Mouse (Mus musculus): Measurements from ENCODE around the gene Pip4k2b. TPM values are rescaled to one million over a fixed set of nuclear protein-coding genes. Genes with fewer than 3 reads are reported as not detected.
"Not testable (repeated sequence)": the region's sequence is repeated elsewhere in the genome, so short reads cannot be mapped to it uniquely, and the experiment has no call there.

The Pip4k2b gene
- polyA plus RNA-seq (2015; fragmentation: Nextera tagmentation; extraction: Ambion mirVana): 2.5 and 2.6 TPM in 2 replicates

- DNase-seq (ENCODE audit: low spot score): no peak
Observed at GRCm38 (mm10) chr11:97744063-97744717, at the start of gene Pip4k2b. Gene Pip4k2b (minus strand): TSS chr11:97744704.

DNA sequence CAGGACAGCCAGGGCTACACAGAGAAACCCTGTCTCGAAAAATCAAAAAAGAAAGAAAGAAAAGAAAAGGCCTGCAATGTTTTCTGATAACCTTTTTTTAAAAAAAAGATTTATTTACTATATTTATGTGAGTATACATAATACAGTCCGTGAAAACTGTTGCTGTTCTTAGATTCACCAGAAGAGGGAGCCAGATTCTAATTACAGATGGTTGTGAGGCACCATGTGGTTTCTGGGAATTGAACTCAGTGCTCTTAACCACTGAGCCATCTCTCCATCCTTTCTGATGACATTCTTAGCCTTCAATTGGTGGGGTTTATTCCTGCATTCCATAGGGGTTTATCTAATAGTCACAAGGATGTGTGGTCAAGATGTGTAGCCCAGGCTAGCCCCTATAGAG, 48.7 kb upstream of the Pip4k2b start:
- DNase-seq (ENCODE audit: low spot score): peak; percentile 79

DNA sequence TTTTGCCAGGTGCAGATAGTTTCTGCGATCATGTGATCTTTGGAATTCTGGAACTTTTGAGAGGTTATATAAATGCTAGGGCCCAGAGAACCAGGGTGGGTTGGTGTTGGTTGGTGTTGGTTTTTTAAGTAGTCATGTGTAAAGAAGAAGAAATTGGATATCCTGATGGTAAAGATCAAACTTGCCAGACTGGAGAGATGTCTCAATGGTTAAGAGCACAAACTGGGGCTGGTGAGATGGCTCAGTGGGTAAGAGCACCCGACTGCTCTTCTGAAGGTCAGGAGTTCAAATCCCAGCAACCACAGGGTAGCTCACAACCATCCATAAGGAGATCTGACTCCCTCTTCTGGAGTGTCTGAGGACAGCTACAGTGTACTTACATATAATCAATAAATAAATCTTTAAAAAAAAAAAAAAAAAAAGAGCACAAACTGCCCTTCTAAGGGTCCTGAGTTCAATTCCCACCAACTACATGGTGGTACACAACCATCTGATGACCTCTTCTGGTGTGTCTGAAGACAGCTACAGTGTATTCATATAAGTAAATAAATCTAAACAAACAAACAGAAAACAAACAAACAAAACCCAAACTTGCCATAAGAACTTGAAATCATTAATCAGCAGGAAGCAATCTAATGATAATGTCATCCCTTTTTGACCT, 46.4 kb upstream of the Pip4k2b start:
- DNase-seq (ENCODE audit: low spot score): not testable (repeated sequence)

GRCm38 (mm10) chr11:97789727-97790126, 45.2 kb upstream of the Pip4k2b start:
- no peak for DNase-seq (ENCODE audit: low spot score)

- DNase-seq (ENCODE audit: low spot score): no peak
Observed at GRCm38 (mm10) chr11:97787961-97788360, 43.5 kb upstream of the Pip4k2b start.

DNA sequence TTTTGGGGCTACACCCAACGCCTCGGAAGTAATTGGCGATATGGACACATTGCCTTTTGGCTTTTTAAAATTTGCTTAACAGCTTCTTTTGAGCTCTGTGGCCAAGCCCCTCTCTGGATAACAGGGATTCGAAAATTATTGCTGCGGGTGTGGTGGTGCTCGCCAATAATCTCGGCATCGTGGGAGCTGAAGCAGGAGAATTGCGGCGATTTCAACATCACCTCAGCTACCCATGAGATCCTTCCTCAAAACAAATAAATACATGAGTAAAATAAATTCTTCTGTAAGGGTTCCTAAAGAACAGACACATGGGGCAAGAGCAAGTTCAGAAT, 38.0 kb upstream of the Pip4k2b start:
- no peak for DNase-seq (ENCODE audit: low spot score)

- peak; percentile 97 for DNase-seq (ENCODE audit: low spot score)
Observed at GRCm38 (mm10) chr11:97781832-97782563, 37.5 kb upstream of the Pip4k2b start, which contains the start of gene Rpl23. Gene Rpl23 (minus strand): TSS chr11:97782437.

GRCm38 (mm10) chr11:97781478-97781831, 37.0 kb upstream of the Pip4k2b start:
- no peak for DNase-seq (ENCODE audit: low spot score)

GRCm38 (mm10) chr11:97779968-97780701, 35.6 kb upstream of the Pip4k2b start:
- no peak for DNase-seq (ENCODE audit: low spot score)

DNA sequence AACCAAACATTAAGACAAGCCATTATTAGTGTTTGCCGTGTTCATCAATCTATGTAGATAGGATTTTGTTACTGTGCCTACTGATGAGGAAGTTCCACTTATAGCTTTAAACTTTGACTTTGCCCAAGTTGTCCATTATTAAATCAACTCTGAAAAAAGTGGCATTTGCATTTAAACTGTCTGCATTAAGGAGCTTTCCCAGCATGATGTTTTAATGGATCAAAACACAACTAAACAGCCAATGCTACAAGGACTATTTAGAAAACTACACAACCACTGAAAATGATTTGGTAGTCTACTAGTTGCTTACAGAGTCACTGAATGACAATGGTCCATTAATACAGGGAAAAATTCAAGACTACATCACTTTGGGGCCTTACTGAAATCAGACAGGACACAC, 34.4 kb upstream of the Pip4k2b start:
- DNase-seq (ENCODE audit: low spot score): no peak

- no peak for DNase-seq (ENCODE audit: low spot score)
Observed at GRCm38 (mm10) chr11:97777129-97777529, 32.6 kb upstream of the Pip4k2b start.

GRCm38 (mm10) chr11:97776497-97777128, 32.1 kb upstream of the Pip4k2b start:
- no peak for DNase-seq (ENCODE audit: low spot score)

GRCm38 (mm10) chr11:97775808-97776496, 31.4 kb upstream of the Pip4k2b start, which contains the start of gene 1700001P01Rik:
Gene 1700001P01Rik (minus strand): TSS chr11:97775918.
- no peak for DNase-seq (ENCODE audit: low spot score)

GRCm38 (mm10) chr11:97775186-97775585, 30.7 kb upstream of the Pip4k2b start:
- no peak for DNase-seq (ENCODE audit: low spot score)

GRCm38 (mm10) chr11:97771410-97771809, 26.9 kb upstream of the Pip4k2b start:
- DNase-seq (ENCODE audit: low spot score): no peak

DNA sequence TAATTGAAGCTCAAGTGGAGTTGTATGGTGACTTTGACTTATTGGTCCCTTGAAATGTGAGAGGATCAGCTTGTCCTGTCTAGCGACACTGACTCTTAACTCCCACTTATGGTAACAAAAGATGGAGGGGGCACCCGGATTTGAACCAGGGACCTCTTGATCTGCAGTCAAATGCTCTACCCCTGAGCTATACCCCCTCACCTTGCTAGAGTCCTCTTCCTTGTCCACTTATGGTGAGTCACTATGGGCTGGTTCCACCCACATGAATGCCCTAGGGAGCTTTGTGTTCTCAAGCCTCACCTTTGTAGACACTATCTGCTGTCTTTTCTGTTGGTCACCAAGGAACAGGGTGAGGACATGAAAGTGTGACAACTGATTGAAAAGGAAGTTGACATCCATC, 25.2 kb upstream of the Pip4k2b start:
- no peak for DNase-seq (ENCODE audit: low spot score)

DNA sequence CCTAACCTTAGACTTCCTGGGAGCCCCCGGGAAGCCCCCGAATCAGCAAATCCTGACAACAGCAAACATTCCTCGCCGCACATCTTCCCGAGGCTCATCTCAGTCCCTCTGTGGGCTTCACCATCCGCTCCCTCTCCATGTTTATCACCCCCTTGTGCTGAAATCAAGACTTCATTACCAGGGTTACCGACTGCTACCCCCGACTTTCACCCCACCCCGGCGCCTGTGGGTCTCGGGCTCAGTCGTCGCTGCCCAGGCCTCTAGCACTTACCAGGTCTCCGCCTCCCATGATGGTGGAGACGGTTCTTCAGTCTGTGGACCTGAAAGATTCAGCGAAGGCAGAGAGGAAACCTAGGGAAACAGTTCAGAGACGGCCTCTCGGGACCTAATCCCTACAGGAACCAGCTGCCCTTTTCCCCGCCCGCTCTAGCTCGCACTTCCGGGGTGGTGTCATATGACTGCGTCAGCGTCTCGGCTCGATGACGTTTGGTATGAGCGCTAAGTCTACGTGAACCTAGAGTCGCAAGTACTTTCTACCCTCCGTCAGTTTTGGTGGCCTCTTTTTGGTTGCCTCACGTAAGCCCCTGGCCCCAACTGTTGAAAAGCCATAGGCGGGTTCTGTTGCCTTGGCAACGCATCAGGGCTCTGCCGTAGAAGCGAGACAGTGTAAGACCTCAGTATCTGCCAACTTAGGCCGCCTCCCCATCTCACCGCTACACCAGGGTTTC, 21.8 kb upstream of the Pip4k2b start, which contains the start of gene Cwc25:
Gene Cwc25, minus strand, starts transcription at position 403 of the 728 bp plus-strand sequence.
- DNase-seq (ENCODE audit: low spot score): peak; percentile 97

GRCm38 (mm10) chr11:97761638-97762037, 17.1 kb upstream of the Pip4k2b start:
- no peak for DNase-seq (ENCODE audit: low spot score)

DNA sequence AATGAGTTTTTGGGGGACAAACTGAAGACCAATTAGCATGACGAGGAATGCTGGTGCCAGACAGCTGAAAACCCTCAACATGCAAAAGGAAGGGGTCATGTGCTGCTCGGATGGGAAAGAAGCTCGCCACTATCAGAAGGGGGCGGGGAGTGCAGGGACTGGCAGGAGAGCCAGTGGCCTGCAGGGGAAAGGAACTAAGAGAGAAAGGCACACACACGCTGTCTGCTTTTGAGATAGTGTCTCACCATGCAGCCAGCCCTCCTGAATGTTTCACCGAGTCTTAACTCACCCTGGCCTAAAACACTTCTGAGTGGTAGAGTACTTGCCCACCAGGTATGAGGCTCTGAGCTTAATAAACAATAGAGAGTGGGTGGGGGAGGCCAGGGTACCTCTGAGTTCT, 14.4 kb upstream of the Pip4k2b start:
- DNase-seq (ENCODE audit: low spot score): no peak

DNA sequence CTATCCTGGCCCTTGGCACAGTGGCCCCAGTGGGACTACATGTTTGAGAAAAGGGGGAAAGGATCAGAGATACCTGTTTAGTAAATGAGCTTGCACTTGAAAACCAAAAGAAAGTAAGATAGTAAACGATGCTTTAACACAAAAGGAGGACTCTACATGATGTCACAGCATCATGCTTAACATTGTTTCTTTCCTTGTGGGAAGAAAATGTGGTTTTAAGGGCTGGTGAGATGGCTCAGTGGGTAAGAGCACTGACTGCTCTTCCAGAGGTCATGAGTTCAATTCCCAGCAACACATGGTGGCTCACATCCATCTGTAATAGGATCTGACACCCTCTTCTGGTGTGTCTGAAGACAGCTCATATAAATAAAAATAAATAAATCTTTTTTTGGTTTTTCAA, 13.6 kb upstream of the Pip4k2b start:
- no peak for DNase-seq (ENCODE audit: low spot score)
